Mouse (Mus musculus) layer of hippocampus, postnatal 10 days (tissue): ENCODE measurements at regions not wholly inside any gene's neighbourhood (a gene's known extent, or its start where the extent isn't known, plus 50 kb on each side); places are given as distances from the start of the nearest gene placed in this dataset.
A peak's percentile ranks its signal among the peaks of the same experiment; 100 is the strongest.

Experiments used
- DNase-seq, 2 experiments: peaks; one replicate each; pipeline ENCODE4 v3.0.0; 2021; ENCODE audit warnings: low spot score in 2 of 2

DNA sequence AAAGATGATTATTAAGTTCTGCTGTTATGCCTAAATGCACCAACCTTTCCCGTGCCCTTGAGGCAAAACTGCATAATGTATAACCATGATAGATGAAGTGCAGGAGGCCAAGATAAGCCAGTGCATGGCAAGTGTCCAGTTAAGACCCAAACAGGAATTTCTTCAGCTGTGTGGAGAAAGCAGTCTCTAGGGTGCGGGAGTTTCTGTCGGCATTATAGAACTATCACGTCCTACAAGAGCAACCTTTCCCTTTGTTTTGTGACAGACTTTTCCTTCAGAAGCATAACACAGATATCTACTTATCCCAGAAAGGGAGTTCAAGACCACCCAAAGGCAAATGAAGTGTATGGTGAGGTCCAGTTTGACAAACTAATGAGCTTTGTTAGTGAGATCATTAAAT, 560.1 kb upstream of the Cdh18 start:
- DNase-seq: no peak

- DNase-seq: no peak
Measured at GRCm38 (mm10) chr15:21993309-21993708, 555.5 kb upstream of the Cdh18 start.

- DNase-seq: no peak
Measured at GRCm38 (mm10) chr15:21995121-21995826, 553.5 kb upstream of the Cdh18 start.

- no peak for DNase-seq
Measured at GRCm38 (mm10) chr15:22019977-22020376, 528.8 kb upstream of the Cdh18 start.

GRCm38 (mm10) chr15:22030215-22030614, 518.6 kb upstream of the Cdh18 start:
- no peak for DNase-seq

DNA sequence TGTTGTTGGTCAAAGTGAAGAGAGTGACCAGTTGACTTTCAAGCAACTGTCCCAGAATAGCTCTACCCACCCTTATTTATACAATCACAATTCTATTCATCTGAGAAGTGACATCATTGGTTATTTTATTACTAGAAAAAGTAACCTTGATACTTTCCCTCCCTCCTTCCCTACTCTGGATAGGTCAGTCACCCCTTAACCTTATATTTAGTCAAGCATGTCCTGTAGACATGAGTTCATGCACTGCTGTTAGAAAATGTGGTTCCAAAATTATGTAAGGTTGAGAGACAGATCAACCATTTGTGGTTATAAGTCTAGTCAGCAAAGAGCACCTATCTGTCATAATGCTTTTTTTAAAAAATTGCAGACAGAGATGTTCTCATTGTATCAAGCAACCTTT, 502.4 kb upstream of the Cdh18 start:
- no peak for DNase-seq

DNA sequence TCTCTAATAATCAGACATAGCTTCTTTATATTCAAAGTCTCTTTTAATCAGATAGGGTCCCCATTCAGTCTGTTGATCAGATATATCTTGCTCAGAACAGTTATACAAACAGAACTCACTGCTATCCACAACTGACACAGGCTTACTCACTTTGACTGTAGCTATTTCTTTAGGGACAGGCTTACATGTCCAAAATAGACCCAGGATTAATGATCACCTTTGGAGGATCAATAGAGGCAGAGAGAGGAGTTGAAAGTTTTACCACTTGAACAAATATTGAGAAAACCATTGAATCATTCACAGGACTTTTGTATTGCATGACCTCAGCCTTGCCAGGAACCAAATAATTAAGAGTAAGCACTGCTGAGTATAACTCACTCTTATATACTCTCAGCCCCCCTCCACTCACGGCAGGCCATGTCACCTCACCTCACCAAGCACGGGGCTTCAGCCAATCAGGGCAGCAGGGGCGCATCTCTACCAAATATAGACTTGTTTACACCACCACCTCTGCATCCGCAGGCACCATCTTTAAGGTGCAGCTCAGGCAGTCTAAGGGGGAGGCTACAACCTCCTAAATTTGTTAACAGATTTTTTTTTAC, 501.8 kb upstream of the Cdh18 start:
- no peak for DNase-seq

GRCm38 (mm10) chr15:22086856-22087255, 462.0 kb upstream of the Cdh18 start:
- no peak for DNase-seq

DNA sequence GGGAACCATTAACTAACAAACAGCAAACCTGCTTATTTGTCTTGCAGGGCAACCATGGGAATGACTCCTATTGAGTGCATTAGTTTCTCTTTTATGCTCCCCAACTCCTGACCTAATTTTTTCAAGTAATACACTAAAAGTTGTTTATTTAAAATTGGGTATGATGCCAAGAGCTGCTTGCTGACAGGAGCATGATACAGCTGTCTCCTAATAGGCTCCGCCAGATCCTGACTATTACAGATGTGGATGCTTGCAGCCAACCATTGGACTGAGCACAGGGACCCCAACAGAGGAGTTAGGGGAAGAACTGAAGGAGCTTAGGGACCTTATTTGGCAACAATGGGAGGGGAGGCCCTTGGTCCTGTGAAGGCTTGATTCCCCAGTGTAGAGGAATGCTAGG, 427.1 kb upstream of the Cdh18 start:
- DNase-seq: no peak

DNA sequence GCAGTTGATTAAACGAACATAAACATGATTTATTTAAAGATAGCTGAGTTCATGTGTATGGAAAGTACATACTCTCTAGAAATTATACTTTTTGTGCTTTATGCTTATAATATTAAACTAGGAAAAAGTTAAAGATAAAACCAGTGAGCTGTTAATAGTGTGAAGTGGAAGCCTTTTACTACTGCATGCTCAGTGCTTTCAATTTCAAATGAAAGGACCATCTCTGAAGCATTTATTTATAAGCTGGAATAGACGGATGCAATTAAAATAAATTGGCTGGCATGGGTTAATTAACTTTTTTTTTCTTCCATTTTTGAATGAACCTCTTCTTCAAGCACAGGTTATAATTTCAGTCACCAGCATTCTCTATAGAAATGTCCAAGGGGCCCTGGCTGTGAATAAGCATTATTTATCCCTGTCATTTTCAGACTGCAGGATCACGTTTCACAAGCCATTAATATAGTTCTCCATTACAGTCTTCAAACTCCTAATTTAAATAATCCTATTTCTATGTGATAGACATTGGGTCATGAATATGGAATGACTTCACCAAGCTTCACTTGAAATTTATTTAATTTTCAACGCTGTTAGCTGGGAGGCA, 396.8 kb upstream of the Cdh18 start:
- DNase-seq: no peak

GRCm38 (mm10) chr15:22152678-22153077, 396.1 kb upstream of the Cdh18 start:
- DNase-seq: no peak

GRCm38 (mm10) chr15:22170302-22170701, 378.5 kb upstream of the Cdh18 start:
- peak; percentile 32 to 51 for DNase-seq

DNA sequence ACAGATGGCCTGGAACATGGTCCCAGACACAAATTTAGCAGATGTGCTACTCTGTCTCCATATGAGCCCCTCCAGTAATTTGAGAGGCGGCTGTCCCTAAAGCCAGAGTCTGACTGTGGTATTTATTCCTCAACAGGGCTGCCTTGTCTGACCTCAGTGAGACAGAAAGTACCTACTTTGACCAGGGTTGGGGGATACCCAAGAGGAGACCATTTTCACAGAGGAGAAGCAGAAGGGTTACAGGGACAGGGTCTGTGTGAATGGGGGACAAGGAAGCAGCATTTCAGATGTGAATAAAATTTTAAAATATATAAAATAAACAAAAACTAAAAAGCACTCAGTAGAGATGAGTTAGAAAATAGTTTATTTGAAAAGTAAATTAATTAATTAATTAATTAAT, 339.8 kb upstream of the Cdh18 start:
- no peak for DNase-seq

DNA sequence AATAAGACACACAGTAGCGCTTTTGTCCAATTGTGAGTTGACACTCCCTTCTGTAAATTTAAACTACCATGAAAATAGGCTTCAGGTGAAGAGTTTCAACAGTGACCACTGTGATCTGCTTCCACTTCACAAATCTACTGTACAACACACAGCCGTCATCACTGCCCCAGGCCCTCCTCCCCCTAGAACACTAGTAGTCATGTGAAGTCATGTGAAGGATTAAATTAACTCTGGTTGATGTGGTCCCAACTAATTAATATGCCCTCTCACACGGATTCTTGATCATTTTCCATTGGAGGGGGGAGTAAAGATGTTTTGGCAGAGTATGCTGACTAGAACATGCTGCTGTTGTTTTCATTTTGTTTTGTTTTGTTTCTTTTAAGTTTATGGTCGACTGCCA, 316.2 kb upstream of the Cdh18 start:
- no peak for DNase-seq

- DNase-seq: no peak
Measured at GRCm38 (mm10) chr15:22280919-22281318, 267.9 kb upstream of the Cdh18 start.

GRCm38 (mm10) chr15:22311016-22311415, 237.8 kb upstream of the Cdh18 start:
- no peak for DNase-seq

- DNase-seq: no peak
Measured at GRCm38 (mm10) chr15:22318992-22319391, 229.8 kb upstream of the Cdh18 start.

DNA sequence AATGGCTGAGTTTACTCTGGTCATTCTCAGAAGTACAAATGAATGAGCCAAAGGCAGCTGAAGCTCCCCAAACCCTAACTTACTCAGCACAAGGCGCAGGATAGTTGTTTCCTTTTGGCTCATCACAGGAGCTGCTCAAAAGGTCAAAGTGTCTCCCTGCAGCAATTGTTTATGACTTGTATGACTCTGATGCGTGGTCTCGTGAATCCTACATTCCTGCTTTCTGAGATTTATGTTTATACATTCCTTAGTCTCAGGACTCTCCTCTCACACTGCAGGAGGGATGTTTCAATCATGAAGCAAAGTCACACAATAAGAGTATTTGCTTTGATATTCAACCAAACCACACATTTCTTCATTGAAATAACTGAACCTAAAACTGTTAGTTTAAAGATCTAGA, 209.9 kb upstream of the Cdh18 start:
- no peak for DNase-seq

- no peak for DNase-seq
Measured at GRCm38 (mm10) chr15:22344321-22344720, 204.5 kb upstream of the Cdh18 start.

GRCm38 (mm10) chr15:22351502-22351901, 197.3 kb upstream of the Cdh18 start:
- DNase-seq: no peak
